Mouse (Mus musculus): ENCODE results near the gene Ttll5. TPM values are rescaled to one million over a fixed set of nuclear protein-coding genes. Genes with fewer than 3 reads are reported as not detected.

Ttll5 gene
- total RNA-seq, 4 experiments from 2014 or later = 12.8 to 20.7 (median 14.9) TPM

- no peak for DNase-seq (ENCODE audit: low spot score)
These were observed 187.7 kb downstream of the Ttll5 start for GRCm38 (mm10) chr12:86012195-86012594.

DNA sequence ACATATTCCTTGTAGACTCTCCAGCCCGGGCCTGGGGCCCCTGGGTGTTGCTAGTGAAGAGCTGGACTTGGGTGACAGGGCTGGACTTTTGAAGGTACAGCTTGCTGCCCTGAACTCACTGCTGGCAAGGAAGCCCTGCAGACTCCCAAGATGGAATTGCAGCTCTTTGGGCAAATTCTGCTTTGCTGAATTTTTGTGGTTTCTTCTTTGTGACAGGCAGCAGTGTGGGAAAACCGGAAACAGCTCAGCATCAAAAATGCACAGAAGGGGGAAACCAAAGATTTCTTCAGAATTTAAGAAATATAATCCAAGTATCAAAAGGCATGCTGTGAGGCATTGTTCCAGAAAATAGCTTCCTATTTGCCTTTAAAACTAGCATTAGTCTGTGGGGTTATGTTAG, 189.7 kb downstream of the Ttll5 start:
- no peak for DNase-seq (ENCODE audit: low spot score)

DNA sequence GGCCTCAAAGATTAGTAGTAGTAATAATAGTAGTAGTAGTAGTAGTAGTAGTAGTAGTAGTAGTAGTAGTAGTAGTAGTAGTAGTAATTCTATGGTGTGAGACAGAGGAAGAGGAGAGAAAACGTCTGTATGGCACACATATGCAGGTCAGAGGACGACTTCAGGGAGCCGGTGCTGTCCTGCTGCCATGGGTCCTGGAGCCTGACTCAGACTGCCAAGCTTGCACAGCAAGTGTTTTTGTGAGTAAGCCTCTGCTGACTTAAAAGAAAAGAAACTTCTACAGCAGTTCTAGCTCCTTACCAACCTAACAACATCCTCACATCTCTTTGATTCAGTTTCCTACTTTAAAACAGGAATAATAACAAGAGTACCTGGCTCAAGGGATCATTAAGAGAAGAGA, 190.2 kb downstream of the Ttll5 start:
- DNase-seq (ENCODE audit: low spot score) = no peak

- no peak for DNase-seq (ENCODE audit: low spot score)
These were observed 190.7 kb downstream of the Ttll5 start for GRCm38 (mm10) chr12:86015114-86015513.

DNA sequence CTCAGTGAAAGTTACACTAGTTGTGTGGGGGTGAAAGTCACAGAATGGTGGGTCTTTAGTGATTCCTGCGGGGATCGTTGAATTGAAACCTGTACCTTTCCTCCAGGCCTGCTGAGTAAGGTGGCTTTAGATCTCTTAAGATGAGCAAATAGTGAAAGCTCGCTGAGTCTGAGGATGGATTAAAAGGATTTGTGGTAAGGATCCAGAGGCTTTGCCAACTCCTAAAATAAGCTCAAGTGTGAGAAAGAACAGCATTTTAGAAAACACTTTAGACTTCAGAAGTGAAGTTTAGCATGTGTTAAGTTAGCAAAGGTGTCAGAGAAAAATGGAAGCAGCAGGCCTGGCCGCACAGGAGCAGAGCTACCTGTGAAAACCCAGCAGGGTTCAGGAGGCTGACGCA, 192.9 kb downstream of the Ttll5 start:
- no peak for DNase-seq (ENCODE audit: low spot score)

GRCm38 (mm10) chr12:86021583-86021982, 197.1 kb downstream of the Ttll5 start:
- DNase-seq (ENCODE audit: low spot score) = no peak

GRCm38 (mm10) chr12:86022282-86022984, 198.0 kb downstream of the Ttll5 start:
- no peak for DNase-seq (ENCODE audit: low spot score)

DNA sequence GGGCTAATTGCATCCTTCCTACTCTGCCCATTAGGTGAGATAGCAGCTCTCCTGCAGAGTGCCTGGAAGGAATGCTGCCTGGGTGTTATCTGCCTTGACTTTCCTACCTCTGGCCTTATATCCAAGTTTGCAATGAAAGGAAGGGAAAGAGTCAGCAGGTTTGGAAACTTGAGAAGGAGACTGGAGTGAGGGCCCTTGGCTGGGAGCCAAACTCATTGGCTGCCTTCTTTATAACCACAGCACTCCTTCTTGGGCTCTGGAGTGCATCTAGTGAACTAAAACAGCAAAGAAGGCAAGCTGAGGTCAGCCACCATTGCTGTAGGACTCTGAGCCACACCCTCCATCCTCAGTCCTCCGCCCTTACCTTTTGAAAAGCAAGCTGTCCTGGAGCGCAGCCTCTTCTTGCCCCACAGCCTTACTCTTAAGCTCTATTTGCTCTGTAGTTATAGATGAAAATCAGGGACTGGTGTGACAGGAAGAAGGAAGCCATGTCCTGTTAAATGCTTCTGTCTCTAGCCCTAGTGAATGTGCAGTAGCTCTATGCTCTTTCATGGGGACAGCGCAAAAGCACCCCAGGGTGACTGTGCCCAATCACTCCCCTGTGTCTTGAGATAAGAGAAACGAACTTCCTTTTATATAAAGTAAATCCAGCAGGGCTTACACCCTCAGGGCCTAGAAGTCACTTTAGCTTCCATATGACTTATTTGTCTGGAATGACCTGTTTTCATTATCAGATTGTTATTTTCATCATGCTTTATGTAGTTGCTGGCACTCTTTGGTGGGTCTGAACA, 198.8 kb downstream of the Ttll5 start:
- DNase-seq (ENCODE audit: low spot score) = no peak

DNA sequence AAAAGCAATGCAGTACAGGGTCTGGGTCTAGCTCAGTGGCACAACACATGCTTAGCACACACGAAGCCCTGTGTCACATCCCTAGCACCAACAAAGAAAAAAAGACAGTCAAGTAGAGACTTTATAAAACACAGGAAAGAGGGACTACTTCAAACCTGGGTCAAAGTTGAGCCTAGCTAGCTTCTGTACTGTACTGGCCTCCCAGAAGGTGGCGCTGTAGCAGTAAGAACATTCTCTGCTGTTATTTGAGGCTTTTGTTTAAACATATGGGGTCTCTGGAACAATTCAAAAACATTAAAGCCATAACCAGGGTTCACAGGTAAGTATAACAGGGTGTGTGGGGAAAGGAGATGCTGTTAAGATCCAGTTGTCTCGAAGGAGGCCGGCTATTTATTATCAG, 200.0 kb downstream of the Ttll5 start:
- DNase-seq (ENCODE audit: low spot score) = no peak

GRCm38 (mm10) chr12:86025480-86025879, 201.0 kb downstream of the Ttll5 start:
- DNase-seq (ENCODE audit: low spot score) = no peak

- DNase-seq (ENCODE audit: low spot score) = no peak
These were observed 202.5 kb downstream of the Ttll5 start for GRCm38 (mm10) chr12:86027000-86027399.

GRCm38 (mm10) chr12:86027747-86028146, 203.3 kb downstream of the Ttll5 start:
- DNase-seq (ENCODE audit: low spot score) = no peak

DNA sequence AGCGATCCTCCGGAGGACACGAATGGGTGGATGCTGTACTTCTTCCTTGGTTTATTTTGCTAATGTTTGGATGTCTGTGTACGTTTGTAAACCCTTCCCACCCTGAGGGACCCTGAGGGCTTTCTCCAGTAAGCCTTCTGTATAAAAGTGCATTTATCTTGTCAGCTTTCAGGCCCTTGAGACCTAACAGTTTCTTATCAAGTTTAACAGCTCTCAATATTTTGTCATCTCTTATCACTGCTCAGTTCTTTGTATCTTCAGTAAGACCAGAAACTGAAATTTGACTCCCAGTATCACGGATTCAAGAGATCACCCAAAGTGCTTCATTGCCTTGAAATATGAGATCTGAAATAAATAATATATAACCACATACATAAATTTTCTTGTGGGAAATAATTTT, 206.5 kb downstream of the Ttll5 start:
- no peak for DNase-seq (ENCODE audit: low spot score)

DNA sequence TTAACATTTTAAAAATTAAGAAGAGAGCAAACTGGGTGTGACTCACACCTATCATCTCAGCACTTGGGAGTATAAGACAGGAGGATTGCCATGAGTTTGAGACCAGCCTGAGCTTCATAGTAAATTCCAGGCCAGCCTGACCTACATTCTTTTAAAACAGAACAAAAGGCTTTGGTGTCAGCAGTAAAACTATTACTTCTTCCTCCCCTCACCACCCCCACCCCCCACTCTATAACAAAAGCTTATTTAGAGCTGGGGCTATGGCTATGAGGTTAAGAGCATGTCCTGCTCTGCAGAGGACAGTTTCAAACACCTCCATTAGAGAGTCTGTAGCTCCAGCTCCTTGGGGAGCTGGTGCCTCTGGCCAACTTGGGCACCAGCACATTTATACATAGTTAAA, 211.1 kb downstream of the Ttll5 start:
- no peak for DNase-seq (ENCODE audit: low spot score)

DNA sequence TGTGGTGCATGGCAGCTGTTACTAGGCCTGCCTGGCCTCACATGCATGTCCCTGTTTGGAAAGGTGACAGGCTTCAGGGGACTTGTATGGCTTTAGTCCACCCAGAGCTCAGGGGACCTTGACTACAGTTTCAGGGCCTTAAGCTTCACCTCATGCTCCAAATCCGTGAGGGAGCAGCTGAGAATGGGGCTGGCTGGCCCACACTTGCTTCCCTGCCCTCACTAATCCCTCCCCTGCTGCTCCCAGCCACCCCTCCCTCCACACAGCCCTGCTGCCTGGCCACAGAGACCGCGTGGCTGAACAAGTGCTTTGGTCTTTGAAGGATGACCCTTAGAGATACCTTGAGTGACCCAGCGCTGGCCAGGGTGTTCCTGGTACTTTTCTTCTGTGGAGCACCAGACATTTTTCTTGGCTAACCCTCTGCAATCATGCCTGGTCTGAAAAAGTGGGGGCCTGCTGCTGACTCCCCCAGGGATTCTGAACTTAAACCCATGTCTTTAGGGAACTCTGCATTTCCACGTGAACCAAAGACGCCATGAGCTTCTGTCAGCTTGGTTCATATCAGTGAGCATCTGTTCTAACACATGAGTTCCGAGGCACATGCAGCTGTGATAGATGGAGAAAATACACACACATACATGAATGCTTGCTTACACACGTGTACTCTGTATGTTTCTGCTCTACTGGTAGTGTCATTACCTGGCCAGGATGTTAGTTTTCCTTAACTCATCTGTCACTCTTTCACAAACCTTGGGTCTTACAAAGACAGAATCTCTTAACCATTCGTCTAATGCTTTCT, 212.1 kb downstream of the Ttll5 start:
- no peak for DNase-seq (ENCODE audit: low spot score)

DNA sequence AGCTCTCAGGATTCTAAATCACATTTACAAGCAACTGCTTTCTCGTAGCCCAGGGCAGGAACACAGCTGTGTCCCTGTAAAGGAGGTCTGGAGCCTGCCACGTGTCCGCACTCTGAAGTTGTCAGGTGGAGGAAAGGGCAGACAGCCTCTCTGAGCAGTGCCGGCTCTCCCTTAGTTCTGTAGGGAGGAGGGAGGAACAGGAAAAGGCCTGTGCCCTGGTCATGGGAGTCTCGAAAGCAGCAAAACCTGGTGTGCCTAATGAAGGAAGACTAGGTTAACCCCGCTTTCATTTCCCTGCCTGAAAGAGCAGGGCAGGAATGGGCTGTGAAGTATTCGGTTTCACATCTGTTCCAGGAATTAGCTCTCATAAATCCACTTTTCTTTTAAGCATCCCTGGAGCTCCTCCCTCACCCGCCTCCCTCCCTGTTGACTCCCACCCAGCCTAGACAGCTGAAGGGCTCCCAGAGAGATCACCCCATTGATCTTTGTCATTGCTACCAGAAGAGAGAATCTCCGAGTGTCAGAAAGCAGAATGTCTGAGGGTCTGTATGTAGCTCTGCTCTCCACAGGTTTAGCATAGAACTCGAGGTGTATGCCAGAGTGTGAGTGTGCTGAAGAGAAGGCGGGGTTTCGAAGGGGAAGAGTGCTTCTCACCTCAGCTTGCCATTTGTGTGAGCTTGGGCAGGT, 212.9 kb downstream of the Ttll5 start:
- DNase-seq (ENCODE audit: low spot score) = no peak

- no peak for DNase-seq (ENCODE audit: low spot score)
These were observed 214.6 kb downstream of the Ttll5 start for GRCm38 (mm10) chr12:86039078-86039477.

GRCm38 (mm10) chr12:86039751-86040150, 215.3 kb downstream of the Ttll5 start:
- DNase-seq (ENCODE audit: low spot score) = no peak

DNA sequence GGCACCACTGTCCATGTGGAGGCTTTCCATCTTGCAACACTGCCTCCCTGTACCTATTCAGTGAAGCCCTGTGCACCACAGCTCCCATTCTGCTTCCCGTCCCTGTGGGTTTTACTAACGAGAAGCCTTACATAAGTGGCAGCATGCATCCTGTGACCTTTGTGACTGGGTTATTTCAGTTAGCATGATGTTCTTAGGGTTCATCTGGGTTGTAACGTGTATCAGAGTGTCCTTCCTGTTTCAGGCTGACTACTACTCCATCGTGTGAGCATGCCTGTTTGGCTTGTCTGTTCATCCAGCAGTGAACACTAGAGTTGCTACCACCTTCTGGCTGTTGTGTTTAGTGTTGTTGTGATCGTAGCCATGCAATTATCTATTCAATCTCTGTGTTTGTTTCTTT, 221.7 kb downstream of the Ttll5 start:
- no peak for DNase-seq (ENCODE audit: low spot score)

GRCm38 (mm10) chr12:86046776-86047175, 222.3 kb downstream of the Ttll5 start:
- DNase-seq (ENCODE audit: low spot score) = no peak

DNA sequence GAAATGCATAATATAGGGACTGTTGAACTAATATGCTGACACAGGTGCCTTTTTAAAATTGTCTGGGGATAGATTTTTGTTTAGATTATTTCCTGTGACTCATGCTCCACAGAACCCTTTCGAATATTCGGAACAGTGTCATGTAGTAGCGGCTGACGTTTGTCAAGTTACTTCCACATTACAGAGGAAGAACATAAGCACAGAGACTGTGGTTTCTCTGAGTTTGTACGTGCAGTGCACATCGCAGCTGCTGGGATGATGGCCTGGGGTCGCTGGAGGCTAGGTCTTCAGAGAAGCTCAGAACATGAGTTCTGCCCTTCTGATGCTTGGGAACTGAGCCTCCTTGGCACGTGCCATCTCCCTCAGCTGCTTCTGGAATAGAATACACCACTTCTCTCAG, 222.9 kb downstream of the Ttll5 start:
- DNase-seq (ENCODE audit: low spot score) = no peak

GRCm38 (mm10) chr12:86049813-86050212, 225.4 kb downstream of the Ttll5 start:
- DNase-seq (ENCODE audit: low spot score) = no peak
